Mouse (Mus musculus) liver, embryonic 11.5 days (tissue): ENCODE results near the gene Mrgpra1. TPM values are rescaled to one million over a fixed set of nuclear protein-coding genes. Genes with fewer than 3 reads are reported as not detected.
"Not testable (repeated sequence)": the region's sequence is repeated elsewhere in the genome, so short reads cannot be mapped to it uniquely, and the experiment has no call there.

Experiments used
- ATAC-seq: fragments of 200-750 bp; cut with Nextera tagmentation; replicated peaks from 2 replicates; pipeline ENCODE4 v1.8.0; 2017; ENCODE audit warnings: moderate number of reproducible peaks, mild to moderate bottlenecking, moderate TSS enrichment, moderate library complexity; ENCODE audit not compliant: low FRiP score
- DNase-seq: peaks from one replicate; pipeline ENCODE4 v3.0.0-alpha.2; 2017; ENCODE audit warnings: low spot score
- H3K27ac ChIP-seq: fragments of 300-500 bp; sonication (generic); 2 replicates; pipeline ENCODE4 v1.5.1; 2014; ENCODE audit warnings: mild to moderate bottlenecking, low read depth, low read length, control low read depth
- H3K27me3 ChIP-seq: fragments of 300-500 bp; sonication (generic); replicated peaks from 2 replicates; pipeline ENCODE4 v1.6.1; 2014; ENCODE audit warnings: low read length, mixed read lengths; ENCODE audit not compliant: control insufficient read depth, insufficient read depth
- H3K36me3 ChIP-seq: fragments of 300-500 bp; sonication (generic); 2 replicates; pipeline ENCODE4 v1.6.1; 2014; ENCODE audit warnings: mild to moderate bottlenecking, low read length, moderate library complexity, mixed read lengths; ENCODE audit not compliant: control insufficient read depth, insufficient read depth
- H3K4me1 ChIP-seq: fragments of 300-500 bp; sonication (generic); replicated peaks from 2 replicates; pipeline ENCODE4 v1.6.1; 2014; ENCODE audit warnings: low read length, mixed read lengths; ENCODE audit not compliant: control insufficient read depth, insufficient read depth
- H3K4me2 ChIP-seq: fragments of 300-500 bp; sonication (generic); 2 replicates; pipeline ENCODE4 v1.6.1; 2014; ENCODE audit warnings: mild to moderate bottlenecking, control low read depth, moderate library complexity
- H3K4me3 ChIP-seq: fragments of 300-500 bp; sonication (generic); 2 replicates; pipeline ENCODE4 v1.5.1; 2014; ENCODE audit warnings: low read depth, low read length, control low read depth
- H3K9ac ChIP-seq: fragments of 300-500 bp; sonication (generic); 2 replicates; pipeline ENCODE4 v1.6.1; 2014; ENCODE audit warnings: low read depth, low read length, control low read depth
- H3K9me3 ChIP-seq: fragments of 300-500 bp; sonication (generic); 2 replicates; pipeline ENCODE4 v1.6.1; 2016; ENCODE audit warnings: low read length, inconsistent platforms, mixed read lengths; ENCODE audit not compliant: control insufficient read depth
- WGBS: fragments of 180-500 bp; shearing (Covaris S2); extraction: QIAGEN DNeasy Blood & Tissue Kit; methylation state at CpG from one replicate; pipeline ENCODE4 v1.1.7; 2014; 5-methylcytosine and 5-hydroxymethylcytosine counted together
- polyA plus RNA-seq: library from polyadenylated mRNA; unstranded; fragments of >200 nt; fragmentation: Nextera tagmentation; extraction: Ambion mirVana; gene quantifications from 2 replicates; pipeline ENCODE4 v1.2.1, GENCODE M21; 2014

The Mrgpra1 gene
- polyA plus RNA-seq, 1 experiment from 2014 or later = not detected

- not testable (repeated sequence) for ATAC-seq, H3K9ac ChIP-seq, H3K4me2 ChIP-seq, H3K27me3 ChIP-seq, H3K27ac ChIP-seq, H3K4me3 ChIP-seq, H3K9me3 ChIP-seq, H3K36me3 ChIP-seq, H3K4me1 ChIP-seq, DNase-seq
- WGBS = 75% methylated on average over 5 of the region's 6 CpGs
Observed at GRCm38 (mm10) chr7:47304661-47305060, 49.4 kb downstream of the Mrgpra1 start.

- not testable (repeated sequence) for H3K4me2 ChIP-seq, H3K9ac ChIP-seq, H3K4me3 ChIP-seq, H3K27ac ChIP-seq, ATAC-seq, H3K9me3 ChIP-seq, H3K36me3 ChIP-seq, DNase-seq, H3K4me1 ChIP-seq, H3K27me3 ChIP-seq
Observed at GRCm38 (mm10) chr7:47299612-47300011, 54.4 kb downstream of the Mrgpra1 start.

Other genes starting within 250 kb of the Mrgpra1 start
- gene Ptpn5, start 220.6 kb downstream of the Mrgpra1 start, polyA plus RNA-seq = 0.10 and 0.55 TPM in 2 replicates
- not detected in 2 replicates for gene Mrgpra6, start 149.3 kb downstream of the Mrgpra1 start, polyA plus RNA-seq
- gene Mrgpra9, start 101.4 kb downstream of the Mrgpra1 start, polyA plus RNA-seq = not detected in 2 replicates
- gene Mrgpra2a, start 97.9 kb upstream of the Mrgpra1 start, polyA plus RNA-seq = not detected in 2 replicates
- 0.18 and 0.29 TPM in 2 replicates for gene Mrgpra2b, start 174.6 kb upstream of the Mrgpra1 start, polyA plus RNA-seq
- not detected in 2 replicates for gene Mrgpra3, start 247.1 kb upstream of the Mrgpra1 start, polyA plus RNA-seq